Mouse (Mus musculus) lung, adult 2 months (tissue): ENCODE results near the gene Npsr1.

Source experiments
- CTCF ChIP-seq: fragments of 200-500 bp; IDR thresholded peaks from 2 replicates; pipeline ENCODE4 v1.5.1; 2011; ENCODE audit warnings: mild to moderate bottlenecking, low read length, control low read depth; ENCODE audit not compliant: insufficient read depth
- POLR2A ChIP-seq: fragments of 200-500 bp; IDR thresholded peaks from 2 replicates; pipeline ENCODE4 v1.6.1; 2011; ENCODE audit warnings: low read depth, mild to moderate bottlenecking, control low read depth, low read length, borderline replicate concordance; ENCODE audit errors: extremely low read depth

GRCm38 (mm10) chr9:24091875-24092274 is 5.9 kb upstream of the Npsr1 start:
- TF ChIP-seq POLR2A, result no peak
- TF ChIP-seq CTCF, result no peak
